Mouse (Mus musculus): Measurements from ENCODE around the gene Foxn3.
A peak's percentile ranks its signal among the peaks of the same experiment; 100 is the strongest.

Gene Foxn3

GRCm38 (mm10) chr12:99329301-99330257, 233.8 kb downstream of the Foxn3 start:
- peak; percentile 69 for DNase-seq (ENCODE audit: low spot score)

GRCm38 (mm10) chr12:99326157-99326556, 237.2 kb downstream of the Foxn3 start:
- DNase-seq (ENCODE audit: low spot score): no peak

GRCm38 (mm10) chr12:99321633-99322431, 241.6 kb downstream of the Foxn3 start:
- no peak for DNase-seq (ENCODE audit: low spot score)

GRCm38 (mm10) chr12:99320966-99321496, 242.4 kb downstream of the Foxn3 start:
- DNase-seq (ENCODE audit: low spot score): no peak

GRCm38 (mm10) chr12:99319896-99320295, 243.5 kb downstream of the Foxn3 start:
- no peak for DNase-seq (ENCODE audit: low spot score)

GRCm38 (mm10) chr12:99319171-99319570, 244.2 kb downstream of the Foxn3 start:
- DNase-seq (ENCODE audit: low spot score): no peak

- DNase-seq (ENCODE audit: low spot score): no peak
Measured at GRCm38 (mm10) chr12:99315931-99316330, 247.5 kb downstream of the Foxn3 start.

GRCm38 (mm10) chr12:99314817-99315216, 248.6 kb downstream of the Foxn3 start:
- no peak for DNase-seq (ENCODE audit: low spot score)

GRCm38 (mm10) chr12:99311303-99311702, 252.1 kb downstream of the Foxn3 start:
- DNase-seq (ENCODE audit: low spot score): no peak

GRCm38 (mm10) chr12:99309937-99310336, 253.4 kb downstream of the Foxn3 start:
- no peak for DNase-seq (ENCODE audit: low spot score)

- DNase-seq (ENCODE audit: low spot score): no peak
Measured at GRCm38 (mm10) chr12:99308541-99309089, 254.8 kb downstream of the Foxn3 start.

- no peak for DNase-seq (ENCODE audit: low spot score)
Measured at GRCm38 (mm10) chr12:99306536-99307204, 256.7 kb downstream of the Foxn3 start.

- peak; percentile 62 for DNase-seq (ENCODE audit: low spot score)
Measured at GRCm38 (mm10) chr12:99305784-99306535, 257.4 kb downstream of the Foxn3 start.

GRCm38 (mm10) chr12:99305324-99305723, 258.1 kb downstream of the Foxn3 start:
- no peak for DNase-seq (ENCODE audit: low spot score)

GRCm38 (mm10) chr12:99304056-99304455, 259.3 kb downstream of the Foxn3 start:
- DNase-seq (ENCODE audit: low spot score): no peak

- no peak for DNase-seq (ENCODE audit: low spot score)
Measured at GRCm38 (mm10) chr12:99303581-99303980, 259.8 kb downstream of the Foxn3 start.

GRCm38 (mm10) chr12:99299900-99300299, 263.5 kb downstream of the Foxn3 start:
- DNase-seq (ENCODE audit: low spot score): no peak

- DNase-seq (ENCODE audit: low spot score): peak; percentile 43
Measured at GRCm38 (mm10) chr12:99298851-99299600, 264.4 kb downstream of the Foxn3 start.

GRCm38 (mm10) chr12:99298242-99298641, 265.1 kb downstream of the Foxn3 start:
- no peak for DNase-seq (ENCODE audit: low spot score)

- DNase-seq (ENCODE audit: low spot score): no peak
Measured at GRCm38 (mm10) chr12:99297792-99298191, 265.6 kb downstream of the Foxn3 start.
